Mouse (Mus musculus): Measurements from ENCODE around the gene Vmn1r59. TPM values are rescaled to one million over a fixed set of nuclear protein-coding genes. Genes with fewer than 3 reads are reported as not detected.
"Not testable (repeated sequence)": the region's sequence is repeated elsewhere in the genome, so short reads cannot be mapped to it uniquely, and the experiment has no call there.

The Vmn1r59 gene
- total RNA-seq (2015; ENCODE audit: low replicate concordance) (not detected in 2 replicates), total RNA-seq (2017; ENCODE audit: low replicate concordance) (not detected in 2 replicates)

DNA sequence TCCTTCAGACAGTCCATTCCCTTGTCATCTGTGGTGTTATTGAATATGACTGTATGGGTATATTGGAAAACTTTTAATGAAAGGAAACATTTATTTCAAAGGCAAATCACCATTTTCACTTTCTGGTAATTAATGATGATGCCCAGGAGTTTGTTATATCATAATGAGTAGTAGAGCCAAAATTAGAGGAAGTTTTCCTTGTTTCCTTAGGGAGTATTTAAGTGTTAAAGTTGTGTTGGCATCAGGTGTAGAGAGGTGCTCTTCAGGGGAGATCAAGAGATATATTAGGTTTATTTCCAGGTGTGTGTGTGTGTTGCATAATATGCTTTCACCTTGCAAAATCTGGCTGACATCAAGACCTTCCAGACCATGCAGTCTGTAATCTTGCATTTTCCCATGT lies at the start of gene Vmn1r59:
Vmn1r59 (minus strand) TSS at position 101 of the 400 bp plus-strand sequence.
- no peak for ATAC-seq (replicated peaks; ENCODE audit: low FRiP score, poor library complexity, severe bottlenecking)

DNA sequence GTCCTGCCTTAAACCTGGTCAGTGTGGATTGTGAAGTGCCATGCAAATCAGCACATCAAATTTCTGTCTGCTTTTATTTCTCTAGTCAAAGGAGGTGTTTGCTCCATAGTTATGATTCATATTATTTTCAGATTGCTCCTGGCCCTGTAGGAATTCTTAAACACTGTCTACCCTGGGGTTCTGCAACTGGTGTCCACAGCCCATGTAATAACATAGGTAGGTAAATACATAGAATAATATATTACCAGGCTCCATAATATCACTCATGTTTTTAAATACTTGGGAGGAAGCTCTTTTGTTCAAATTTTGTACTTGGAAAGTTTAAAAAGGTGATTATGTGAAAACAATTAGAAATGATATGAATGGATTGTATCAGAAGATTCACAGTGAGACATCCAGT lies 37.3 kb upstream of the Vmn1r59 start, which contains the start of gene Vmn2r28:
Vmn2r28 (minus strand) TSS at position 101 of the 400 bp plus-strand sequence.
- not testable (repeated sequence) for ATAC-seq (replicated peaks; ENCODE audit: low FRiP score, poor library complexity, severe bottlenecking)

DNA sequence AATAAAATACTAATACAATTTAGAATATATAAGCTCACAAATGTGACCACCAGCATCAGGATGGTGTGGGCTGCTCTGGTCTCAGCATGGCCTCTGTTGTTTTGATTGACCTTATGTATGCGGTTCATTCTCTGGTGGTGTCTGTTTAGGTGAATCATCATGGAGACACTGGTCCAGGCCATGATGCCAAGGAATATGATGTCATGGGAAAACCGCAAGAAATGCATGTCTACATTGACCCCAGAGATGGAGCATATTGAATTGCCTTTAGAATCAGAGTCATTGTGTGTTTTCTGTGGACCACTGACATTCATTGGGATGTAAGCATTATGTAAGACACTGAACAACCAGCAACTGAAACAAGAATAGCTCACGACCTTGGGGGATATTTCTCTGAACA lies 2.6 kb downstream of the Vmn1r59 start:
- not testable (repeated sequence) for ATAC-seq (replicated peaks; ENCODE audit: low FRiP score, poor library complexity, severe bottlenecking)

DNA sequence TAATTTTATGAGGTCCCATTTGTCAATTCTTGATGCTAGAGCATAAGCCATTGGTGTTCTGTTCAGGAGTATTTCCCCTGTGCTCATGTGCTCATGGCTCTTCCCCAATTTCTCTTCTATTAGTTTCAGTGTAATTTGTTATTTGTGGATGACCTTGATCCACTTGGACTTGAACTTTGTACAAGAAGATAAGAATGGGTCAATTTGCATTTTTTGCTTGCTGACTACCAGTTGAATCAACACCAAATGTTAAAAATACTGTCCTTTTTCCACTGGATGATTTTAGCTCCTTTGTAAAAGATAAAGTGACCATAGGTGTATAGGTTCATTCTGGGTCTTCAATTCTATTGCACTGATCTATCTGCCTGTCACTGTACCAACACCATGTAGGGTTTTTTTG lies 7.9 kb downstream of the Vmn1r59 start:
- no peak for ATAC-seq (replicated peaks; ENCODE audit: low FRiP score, poor library complexity, severe bottlenecking)

DNA sequence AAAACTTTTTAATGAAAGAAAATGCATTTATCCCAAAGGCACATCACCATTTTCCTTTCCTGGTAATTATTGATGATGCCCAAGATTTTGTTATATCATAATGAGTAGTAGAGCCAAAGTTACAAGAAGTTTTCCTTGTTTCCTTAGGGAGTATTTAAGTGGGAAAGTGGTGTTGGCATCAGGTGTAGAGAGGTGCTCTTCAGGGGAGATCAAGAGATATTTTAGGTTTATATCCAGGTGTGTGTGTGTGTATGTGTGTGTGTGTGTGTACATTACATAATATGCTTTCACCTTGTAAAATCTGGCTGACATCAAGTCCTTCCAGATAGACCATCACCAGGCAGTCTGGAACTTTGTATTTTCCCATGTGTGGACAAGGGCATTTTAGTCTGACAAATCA lies 43.3 kb downstream of the Vmn1r59 start, which contains the start of gene Vmn1r58:
Vmn1r58 (minus strand) TSS at position 101 of the 400 bp plus-strand sequence.
- not testable (repeated sequence) for ATAC-seq (replicated peaks; ENCODE audit: low FRiP score, poor library complexity, severe bottlenecking)

DNA sequence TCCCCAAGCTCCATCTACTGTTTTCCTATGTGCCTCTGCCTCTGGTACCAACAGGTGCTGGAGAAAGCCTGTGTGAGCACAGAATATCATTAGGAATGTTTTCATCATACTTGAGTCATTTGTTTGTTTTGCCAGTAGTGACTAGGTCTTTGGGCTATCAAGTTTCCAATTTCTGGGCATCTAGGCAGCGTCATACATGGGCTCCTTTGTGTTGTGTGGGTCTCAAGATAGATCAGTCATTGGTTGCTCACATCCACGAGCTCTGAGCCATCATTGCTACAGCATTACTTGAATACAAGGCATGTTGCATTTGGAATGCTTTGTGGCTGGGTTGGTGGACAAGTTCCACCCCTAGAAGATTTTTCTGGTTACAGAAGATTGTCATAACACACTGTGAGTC lies 50.4 kb downstream of the Vmn1r59 start:
- no peak for ATAC-seq (replicated peaks; ENCODE audit: low FRiP score, poor library complexity, severe bottlenecking)

Other genes with a start within 250 kb of the Vmn1r59 start
- not detected in 2 replicates for gene Vmn1r57, start 238.3 kb downstream of the Vmn1r59 start, total RNA-seq (2015; ENCODE audit: low replicate concordance)
- not detected in 2 replicates for gene Vmn1r57, start 238.3 kb downstream of the Vmn1r59 start, total RNA-seq (2017; ENCODE audit: low replicate concordance)
- not detected in 2 replicates for gene Gm5065, start 106.2 kb downstream of the Vmn1r59 start, total RNA-seq (2015; ENCODE audit: low replicate concordance)
- not detected in 2 replicates for gene Gm5065, start 106.2 kb downstream of the Vmn1r59 start, total RNA-seq (2017; ENCODE audit: low replicate concordance)
- gene Nlrp2, start 105.7 kb downstream of the Vmn1r59 start, total RNA-seq (2015; ENCODE audit: low replicate concordance): not detected in 2 replicates
- not detected in 2 replicates for gene Nlrp2, start 105.7 kb downstream of the Vmn1r59 start, total RNA-seq (2017; ENCODE audit: low replicate concordance)
- not detected in 2 replicates for gene Vmn1r58, start 43.4 kb downstream of the Vmn1r59 start, total RNA-seq (2015; ENCODE audit: low replicate concordance)
- gene Vmn1r58, start 43.4 kb downstream of the Vmn1r59 start, total RNA-seq (2017; ENCODE audit: low replicate concordance): not detected in 2 replicates
- not detected in 2 replicates for gene Vmn2r28, start 37.2 kb upstream of the Vmn1r59 start, total RNA-seq (2015; ENCODE audit: low replicate concordance)
- gene Vmn2r28, start 37.2 kb upstream of the Vmn1r59 start, total RNA-seq (2017; ENCODE audit: low replicate concordance): not detected in 2 replicates
- gene Vmn1r60, start 90.5 kb upstream of the Vmn1r59 start, total RNA-seq (2015; ENCODE audit: low replicate concordance): not detected in 2 replicates
- not detected in 2 replicates for gene Vmn1r60, start 90.5 kb upstream of the Vmn1r59 start, total RNA-seq (2017; ENCODE audit: low replicate concordance)
- gene Vmn1r61, start 156.5 kb upstream of the Vmn1r59 start, total RNA-seq (2015; ENCODE audit: low replicate concordance): not detected in 2 replicates
- gene Vmn1r61, start 156.5 kb upstream of the Vmn1r59 start, total RNA-seq (2017; ENCODE audit: low replicate concordance): not detected in 2 replicates
- not detected in 2 replicates for gene Vmn1r62, start 216.9 kb upstream of the Vmn1r59 start, total RNA-seq (2015; ENCODE audit: low replicate concordance)
- gene Vmn1r62, start 216.9 kb upstream of the Vmn1r59 start, total RNA-seq (2017; ENCODE audit: low replicate concordance): not detected in 2 replicates